Mouse (Mus musculus) intestine, embryonic 16.5 days (tissue): ENCODE results near the gene Lyl1. TPM values are rescaled to one million over a fixed set of nuclear protein-coding genes. Genes with fewer than 3 reads are reported as not detected.

Experiments used
- ATAC-seq: fragments of 200-750 bp; cut with Nextera tagmentation; 2 replicates; pipeline ENCODE4 v1.8.0; 2017; ENCODE audit warnings: moderate TSS enrichment, moderate library complexity
- H3K27ac ChIP-seq: fragments of 300-500 bp; sonication (generic); 2 replicates; pipeline ENCODE4 v1.5.1; 2014; ENCODE audit warnings: mild to moderate bottlenecking, low read length
- H3K27me3 ChIP-seq: fragments of 300-500 bp; sonication (generic); replicated peaks from 2 replicates; pipeline ENCODE4 v1.6.1; 2014; ENCODE audit warnings: low read length, control low read depth, mixed read lengths; ENCODE audit not compliant: control insufficient read depth, insufficient read depth
- H3K36me3 ChIP-seq: fragments of 300-500 bp; sonication (generic); 2 replicates; pipeline ENCODE4 v1.6.1; 2014; ENCODE audit warnings: low read length, control low read depth; ENCODE audit not compliant: control insufficient read depth, insufficient read depth
- H3K4me1 ChIP-seq: fragments of 300-500 bp; sonication (generic); 2 replicates; pipeline ENCODE4 v1.6.1; 2014; ENCODE audit warnings: low read length, control low read depth, mixed read lengths; ENCODE audit not compliant: control insufficient read depth, insufficient read depth
- H3K4me2 ChIP-seq: fragments of 300-500 bp; sonication (generic); 2 replicates; pipeline ENCODE4 v1.6.1; 2014; ENCODE audit warnings: low read depth, low read length, control low read depth
- H3K4me3 ChIP-seq: fragments of 300-500 bp; sonication (generic); 2 replicates; pipeline ENCODE4 v1.5.1; 2014; ENCODE audit warnings: mild to moderate bottlenecking, low read length
- H3K9ac ChIP-seq: fragments of 300-500 bp; sonication (generic); 2 replicates; pipeline ENCODE4 v1.6.1; 2014; ENCODE audit warnings: low read depth, low read length
- H3K9me3 ChIP-seq: fragments of 300-500 bp; sonication (generic); 2 replicates; pipeline ENCODE4 v1.6.1; 2016; ENCODE audit warnings: low read length, control low read depth; ENCODE audit not compliant: control insufficient read depth
- WGBS: fragments of 180-500 bp; shearing (Covaris S2); extraction: QIAGEN DNeasy Blood & Tissue Kit; methylation state at CpG from one replicate; pipeline ENCODE4 v1.1.7; 2014; 5-methylcytosine and 5-hydroxymethylcytosine counted together
- polyA plus RNA-seq: library from polyadenylated mRNA; unstranded; fragments of >200 nt; fragmentation: Nextera tagmentation; extraction: Ambion mirVana; gene quantifications from 2 replicates; pipeline ENCODE4 v1.2.1, GENCODE M21; 2015

The Lyl1 gene
- polyA plus RNA-seq, 1 experiment from 2014 or later = 5.0 TPM

- Histone ChIP-seq H3K9ac (no peak overlapping the region), H3K4me3 (no peak overlapping the region), H3K4me2 (no peak overlapping the region), H3K36me3 (peaks cover 15% of the 10 kb centered on the region), H3K4me1 (peaks cover 13% of the 10 kb centered on the region), H3K27ac (no peak overlapping the region), H3K9me3 (no peaks in the 10 kb centered on the region), H3K27me3 (peaks cover 28% of the 10 kb centered on the region)
- ATAC-seq = peak; percentile 20; the same call in 1 of the 2 replicates
- WGBS = 60% methylated on average over 7 of the region's 7 CpGs
These were observed 1.4 kb upstream of the Lyl1 start for GRCm38 (mm10) chr8:84699861-84700322.

DNA sequence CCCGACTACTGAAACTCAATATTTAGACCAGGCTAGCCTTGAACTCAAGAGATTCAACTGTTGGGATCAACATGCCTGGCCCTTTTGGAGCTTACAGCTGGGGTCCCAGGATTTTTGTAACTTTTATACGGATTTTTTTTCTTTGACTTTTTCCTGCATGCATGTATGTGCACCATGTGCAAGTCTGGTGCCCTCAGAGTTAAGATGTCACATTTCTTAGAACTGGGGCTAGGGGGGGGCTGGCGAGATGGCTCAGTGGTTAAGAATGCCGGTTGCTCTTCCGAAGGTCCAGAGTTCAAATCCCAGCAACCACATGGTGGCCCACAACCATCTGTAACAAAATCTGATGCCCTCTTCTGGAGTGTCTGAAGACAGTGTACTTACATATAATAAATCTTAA is 731 bp upstream of the Lyl1 start:
- Histone ChIP-seq H3K4me1 (peaks cover 19% of the 10 kb centered on the region), H3K27me3 (peaks cover 35% of the 10 kb centered on the region), H3K4me3 (no peak overlapping the region), H3K9ac (no peak overlapping the region), H3K4me2 (no peak overlapping the region), H3K9me3 (no peaks in the 10 kb centered on the region), H3K27ac (peak overlapping the region; percentile 37; the same call in 1 of the 2 replicates), H3K36me3 (peaks cover 15% of the 10 kb centered on the region)
- 78% methylated on average over 5 of the region's 5 CpGs for WGBS
- ATAC-seq = no peak

- H3K9ac ChIP-seq = peak overlapping the region; percentile 39; the same call in 1 of the 2 replicates
- peaks cover 32% of the 10 kb centered on the region for H3K4me1 ChIP-seq
- peaks cover 50% of the 10 kb centered on the region for H3K27me3 ChIP-seq
- ATAC-seq = no peak
- peak overlapping the region; percentile 33 for H3K4me3 ChIP-seq
- H3K36me3 ChIP-seq = peaks cover 9% of the 10 kb centered on the region; the same call in 1 of the 2 replicates
- H3K27ac ChIP-seq = no peak overlapping the region
- no peaks in the 10 kb centered on the region for H3K9me3 ChIP-seq
- H3K4me2 ChIP-seq = 0 out of 2 replicates have a peak overlapping the region, but pooled peaks have one; percentile 28
- WGBS = 79% methylated on average over 9 of the region's 9 CpGs
These were observed 1.3 kb downstream of the Lyl1 start for GRCm38 (mm10) chr8:84702561-84702960.

- H3K9ac ChIP-seq = no peak overlapping the region
- 78% methylated on average over 6 of the region's 6 CpGs for WGBS
- H3K4me1 ChIP-seq = peaks cover 37% of the 10 kb centered on the region
These were observed 1.8 kb downstream of the Lyl1 start for GRCm38 (mm10) chr8:84702963-84703465.

DNA sequence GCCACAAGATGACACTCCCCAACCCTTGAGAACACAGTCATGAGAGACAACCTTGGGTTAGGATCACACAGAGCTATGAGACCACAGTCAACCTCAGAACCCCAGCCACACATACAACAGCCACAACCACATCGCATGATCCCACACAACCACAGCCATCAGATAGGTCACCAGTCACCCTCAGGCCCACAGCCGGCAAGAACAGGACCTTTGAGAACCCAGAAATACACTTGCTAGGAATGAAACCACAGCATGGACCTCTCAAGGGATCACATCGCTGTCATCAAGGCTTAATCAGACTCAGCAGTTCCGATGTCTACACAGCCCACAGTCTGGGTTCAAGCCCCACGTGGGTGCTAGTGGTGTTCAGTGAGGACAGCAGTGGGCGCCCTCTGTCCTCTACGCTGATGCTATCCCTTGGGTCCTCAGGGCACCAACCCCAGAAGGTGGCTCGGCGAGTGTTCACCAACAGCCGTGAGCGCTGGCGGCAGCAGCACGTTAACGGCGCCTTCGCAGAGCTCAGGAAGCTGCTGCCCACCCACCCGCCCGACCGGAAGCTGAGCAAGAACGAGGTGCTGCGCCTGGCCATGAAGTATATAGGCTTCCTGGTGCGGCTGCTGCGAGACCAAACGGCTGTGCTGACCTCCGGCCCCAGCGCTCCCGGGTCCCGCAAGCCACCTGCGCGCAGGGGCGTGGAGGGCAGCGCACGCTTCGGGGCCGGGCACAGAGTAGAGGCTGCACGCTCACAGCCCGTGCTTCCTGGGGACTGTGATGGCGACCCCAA is 2.4 kb downstream of the Lyl1 start:
- WGBS = 17% methylated on average over 38 of the region's 38 CpGs
- no peaks in the 10 kb centered on the region for H3K9me3 ChIP-seq
- no peak for ATAC-seq
- peaks cover 59% of the 10 kb centered on the region for H3K27me3 ChIP-seq
- H3K4me1 ChIP-seq = peaks cover 40% of the 10 kb centered on the region
- H3K9ac ChIP-seq = peak overlapping the region; percentile 49
- no peak overlapping the region; the same call in 1 of the 2 replicates for H3K27ac ChIP-seq
- 0 out of 2 replicates have a peak, but pooled peaks cover 3% of the 10 kb centered on the region for H3K36me3 ChIP-seq
- peak overlapping the region; percentile 36 for H3K4me3 ChIP-seq
- H3K4me2 ChIP-seq = peak overlapping the region; percentile 60

More at GRCm38 (mm10) chr8:84702963-84703465, 1.8 kb downstream of the Lyl1 start:
- no peak overlapping the region for H3K27ac ChIP-seq
- no peak overlapping the region for H3K4me3 ChIP-seq
- H3K36me3 ChIP-seq = peaks cover 5% of the 10 kb centered on the region; the same call in 1 of the 2 replicates
- no peaks in the 10 kb centered on the region for H3K9me3 ChIP-seq
- no peak for ATAC-seq
- H3K4me2 ChIP-seq = 0 out of 2 replicates have a peak overlapping the region, but pooled peaks have one; percentile 28
- peaks cover 54% of the 10 kb centered on the region for H3K27me3 ChIP-seq

DNA sequence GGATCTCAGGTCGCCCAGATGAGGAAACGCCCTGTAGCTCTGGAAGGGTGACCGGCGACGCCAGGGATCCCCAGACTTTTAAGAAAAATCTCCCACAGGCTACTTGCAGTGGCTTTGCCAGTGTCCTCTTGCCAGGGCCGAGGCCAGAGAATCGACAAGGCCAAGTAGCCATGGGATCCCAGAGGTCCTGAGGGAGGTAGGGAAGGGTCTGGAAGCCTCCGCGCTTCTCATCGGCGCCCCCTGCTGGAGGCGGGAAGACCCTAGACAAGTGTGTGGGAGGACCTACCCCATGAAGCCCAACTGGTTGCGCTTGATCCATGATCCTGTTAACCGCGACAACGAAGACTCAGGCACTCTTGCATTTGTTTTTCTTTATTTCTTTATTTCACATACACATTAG is 3.1 kb downstream of the Lyl1 start:
- 0 out of 2 replicates have a peak, but pooled peaks cover 3% of the 10 kb centered on the region for H3K36me3 ChIP-seq
- H3K4me3 ChIP-seq = peak overlapping the region; percentile 36
- H3K27ac ChIP-seq = peak overlapping the region; percentile 28; the same call in 1 of the 2 replicates
- H3K27me3 ChIP-seq = peaks cover 61% of the 10 kb centered on the region
- peak overlapping the region; percentile 60 for H3K4me2 ChIP-seq
- WGBS = 6% methylated on average over 16 of the region's 16 CpGs
- peak overlapping the region; percentile 49 for H3K9ac ChIP-seq
- H3K4me1 ChIP-seq = peaks cover 46% of the 10 kb centered on the region
- H3K9me3 ChIP-seq = no peaks in the 10 kb centered on the region
- no peak; the same call in 1 of the 2 replicates for ATAC-seq

DNA sequence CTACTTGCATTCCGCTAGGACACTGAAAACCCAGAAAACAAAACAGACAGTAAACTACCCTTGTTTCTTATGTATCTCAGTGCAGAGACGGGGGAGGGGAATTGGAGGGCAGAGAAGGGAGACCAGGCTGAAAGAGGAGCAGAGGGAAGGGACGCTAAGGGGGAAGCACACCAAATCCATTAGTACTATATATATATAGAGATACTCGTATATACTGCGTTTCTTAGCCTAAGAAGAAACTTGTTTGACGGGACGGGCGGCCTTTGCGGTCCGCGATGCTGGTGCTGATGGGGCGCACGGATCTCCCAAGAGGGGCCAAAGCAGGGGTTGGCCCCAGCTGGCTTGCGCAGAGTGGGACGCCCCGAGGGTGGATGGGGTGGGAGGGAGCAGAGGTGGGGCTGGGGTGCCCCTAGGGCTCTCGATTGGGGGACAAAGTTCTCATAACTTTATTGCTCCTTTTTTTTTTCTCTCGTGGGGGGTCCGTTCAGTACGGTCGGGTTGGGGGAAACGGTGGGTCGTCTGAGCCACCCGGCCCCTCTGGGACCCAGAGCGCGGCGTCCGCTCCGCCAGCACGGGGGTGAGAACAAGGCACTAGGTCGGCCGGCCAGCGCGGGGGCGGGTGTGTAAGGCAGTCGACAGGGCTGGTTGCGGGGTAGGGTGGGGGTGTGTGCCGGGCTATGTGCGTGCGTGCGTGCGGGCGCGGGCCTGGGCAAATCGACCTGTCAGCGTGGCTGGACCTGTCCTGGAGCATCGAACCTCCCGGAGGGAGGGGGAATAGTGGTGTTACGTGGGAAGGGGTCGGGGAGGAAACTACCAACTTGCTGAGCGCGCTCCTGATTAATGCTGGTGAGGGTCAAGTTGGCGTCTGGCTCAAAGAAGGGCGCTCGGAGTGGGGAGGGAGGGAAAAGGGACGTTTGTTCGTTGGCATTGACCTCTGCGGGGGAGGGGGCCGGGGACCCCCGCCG is 3.9 kb downstream of the Lyl1 start:
- Histone ChIP-seq H3K4me3 (peak overlapping the region; percentile 36), H3K4me2 (peak overlapping the region; percentile 27; the same call in 1 of the 2 replicates), H3K9ac (0 out of 2 replicates have a peak overlapping the region, but pooled peaks have one; percentile 19), H3K27ac (no peak overlapping the region; the same call in 1 of the 2 replicates), H3K27me3 (peaks cover 61% of the 10 kb centered on the region), H3K4me1 (peaks cover 46% of the 10 kb centered on the region), H3K36me3 (0 out of 2 replicates have a peak, but pooled peaks cover 3% of the 10 kb centered on the region), H3K9me3 (no peaks in the 10 kb centered on the region)
- no peak for ATAC-seq
- WGBS = 5% methylated on average over 61 of the region's 61 CpGs

DNA sequence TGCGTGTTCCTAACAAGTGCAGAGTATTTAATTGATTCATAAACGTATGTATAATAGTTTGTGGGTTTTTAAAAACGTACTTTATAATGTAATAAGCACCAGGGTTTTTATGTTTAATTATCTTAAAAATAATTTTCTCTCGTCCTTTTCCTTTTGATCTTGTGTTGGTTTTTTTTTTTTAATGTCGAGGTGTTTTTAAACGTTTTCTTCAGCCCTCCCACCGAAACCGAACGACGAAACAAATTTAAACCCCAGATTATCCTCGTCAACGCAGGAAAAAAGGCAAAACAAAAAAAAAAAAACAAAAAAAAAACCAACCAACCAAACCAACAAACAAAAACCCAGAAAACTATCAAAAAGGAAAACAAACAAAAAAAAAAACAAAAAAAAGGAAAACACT is 4.7 kb downstream of the Lyl1 start:
- 7% methylated on average over 12 of the region's 12 CpGs for WGBS
- Histone ChIP-seq H3K4me3 (no peak overlapping the region; the same call in 1 of the 2 replicates), H3K27ac (no peak overlapping the region; the same call in 1 of the 2 replicates), H3K4me1 (peaks cover 46% of the 10 kb centered on the region), H3K27me3 (peaks cover 61% of the 10 kb centered on the region), H3K9me3 (no peaks in the 10 kb centered on the region), H3K9ac (0 out of 2 replicates have a peak overlapping the region, but pooled peaks have one; percentile 19), H3K36me3 (0 out of 2 replicates have a peak, but pooled peaks cover 3% of the 10 kb centered on the region), H3K4me2 (no peak overlapping the region)
- ATAC-seq = no peak
